Mouse (Mus musculus) megakaryocyte, adult 5-6 weeks (primary cell): ENCODE measurements at regions not wholly inside any gene's neighbourhood (a gene's known extent, or its start where the extent isn't known, plus 50 kb on each side); places are given as distances from the start of the nearest gene placed in this dataset.

Source experiments
- ATAC-seq: 2 replicates; pipeline ENCODE4 v1.8.0; 2016; ENCODE audit warnings: mild to moderate bottlenecking, inconsistent platforms; ENCODE audit not compliant: poor library complexity, severe bottlenecking

GRCm38 (mm10) chr2:71685239-71685638 lies 60.2 kb upstream of the Itga6 start:
- no peak for ATAC-seq

- ATAC-seq, result no peak
These were observed 56.4 kb upstream of the Itga6 start for GRCm38 (mm10) chr2:71689041-71689440.

GRCm38 (mm10) chr2:71690277-71691161 lies 54.9 kb upstream of the Itga6 start:
- no peak for ATAC-seq

- no peak for ATAC-seq
These were observed 50.6 kb upstream of the Itga6 start for GRCm38 (mm10) chr2:71694758-71695310.
